Mouse (Mus musculus) kidney, adult 2 months (tissue): ENCODE data around the gene Edf1.

Experiments
- CTCF ChIP-seq: fragments of 200-500 bp; conservative IDR thresholded peaks from 2 replicates; pipeline ENCODE4 v1.5.1; 2011; ENCODE audit warnings: low read depth, mild to moderate bottlenecking, control low read depth, low read length, moderate library complexity, mixed read lengths; ENCODE audit not compliant: insufficient read depth, insufficient read length
- POLR2A ChIP-seq: fragments of 200-500 bp; IDR thresholded peaks from one replicate; pipeline ENCODE4 v1.6.1; 2011; ENCODE audit warnings: low read depth, low read length, control low read depth

DNA sequence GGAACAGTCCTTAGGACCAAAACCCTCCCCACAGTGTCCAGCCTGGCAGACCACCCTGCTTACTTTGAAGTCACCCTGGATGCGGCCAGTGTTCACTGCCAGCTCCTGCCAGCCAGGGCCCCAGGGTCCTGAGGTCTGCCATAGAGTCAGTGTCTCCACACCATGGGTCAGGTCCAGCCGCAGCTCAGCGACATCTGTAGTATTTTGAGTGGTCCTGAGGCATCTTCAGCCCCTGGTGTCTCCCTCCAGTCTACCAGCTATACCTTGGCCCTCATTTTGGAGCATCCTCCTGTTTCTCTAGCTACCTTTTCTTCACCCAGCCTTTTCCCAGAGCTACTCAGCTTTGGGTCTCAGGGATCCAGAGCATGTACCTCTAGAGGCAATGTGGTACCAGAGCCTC is 11.7 kb downstream of the Edf1 start:
- TF ChIP-seq CTCF (no peak), POLR2A (no peak)
